Mouse (Mus musculus): Measurements from ENCODE around the gene Tmem200a.

DNA sequence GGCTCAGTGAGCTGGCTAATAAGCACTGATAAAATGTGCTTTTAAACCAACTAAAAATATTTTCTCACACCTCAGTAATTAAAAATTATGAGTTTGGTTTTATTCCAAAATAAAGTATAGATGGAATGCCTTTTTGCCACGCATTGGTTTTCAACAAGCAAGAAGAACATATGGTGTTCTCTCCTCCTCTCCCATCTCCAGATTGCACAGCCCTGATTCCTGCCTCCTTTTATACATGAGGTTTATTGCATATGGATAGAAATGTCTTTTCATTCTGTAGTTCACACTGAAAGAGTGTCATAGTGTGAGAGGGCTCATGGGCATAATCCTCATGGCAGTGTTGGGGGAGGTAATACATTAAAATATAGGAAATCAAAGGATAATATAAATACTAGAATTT lies 96.2 kb downstream of the Tmem200a start:
- TF ChIP-seq CTCF (IDR thresholded peaks at IDR 0.05; ENCODE audit: extremely low read depth, insufficient read depth, low read length) (no peak), POLR2A (IDR thresholded peaks at IDR 0.05; ENCODE audit: extremely low read depth, insufficient read depth, low read length) (no peak)
